Mouse (Mus musculus): Measurements from ENCODE around the gene Fgfr2. TPM values are rescaled to one million over a fixed set of nuclear protein-coding genes. Genes with fewer than 3 reads are reported as not detected.

Gene Fgfr2
- polyA plus RNA-seq, 1 experiment from 2014 or later, result 121 TPM

- no peaks in the 10 kb centered on the region for H3K9me3 ChIP-seq
- H3K4me3 ChIP-seq, result no peak within 1 kb of the TSS
- no peaks in the 10 kb centered on the region for H3K36me3 ChIP-seq
- H3K27ac ChIP-seq, result no peak within 1 kb of the TSS
- peaks cover 93% of the 10 kb centered on the region for H3K27me3 ChIP-seq
- no peak within 1 kb of the TSS for H3K4me2 ChIP-seq (replicated peaks)
- WGBS, result 6% methylated on average over 3 of the region's 3 CpGs
- no peak within 1 kb of the TSS for H3K9ac ChIP-seq
- 0 out of 2 replicates have a peak, but pooled peaks cover 6% of the 10 kb centered on the region for H3K4me1 ChIP-seq
- no peak for ATAC-seq (ENCODE audit: insufficient number of reproducible peaks, insufficient read depth, low FRiP score, low TSS enrichment)
Observed at GRCm38 (mm10) chr7:131548473-131548872, 1574.7 kb downstream of the Fgfr2 start, which contains the start of gene Hmx2. Gene Hmx2 (plus strand): TSS chr7:131548773.

GRCm38 (mm10) chr7:131547481-131547880 is 1575.7 kb downstream of the Fgfr2 start:
- H3K27me3 ChIP-seq, result peaks cover 93% of the 10 kb centered on the region
- no peak for ATAC-seq (ENCODE audit: insufficient number of reproducible peaks, insufficient read depth, low FRiP score, low TSS enrichment)
- H3K4me1 ChIP-seq, result peaks cover 13% of the 10 kb centered on the region
- no peak overlapping the region for H3K4me2 ChIP-seq (replicated peaks)
- H3K9me3 ChIP-seq, result no peaks in the 10 kb centered on the region
- H3K4me3 ChIP-seq, result no peak overlapping the region
- H3K9ac ChIP-seq, result no peak overlapping the region
- H3K27ac ChIP-seq, result no peak overlapping the region
- 2% methylated on average over 5 of the region's 5 CpGs for WGBS
- H3K36me3 ChIP-seq, result no peaks in the 10 kb centered on the region

- Histone ChIP-seq H3K4me1 (peaks cover 21% of the 10 kb centered on the region), H3K9me3 (no peaks in the 10 kb centered on the region), H3K27me3 (peaks cover 93% of the 10 kb centered on the region), H3K36me3 (no peaks in the 10 kb centered on the region), H3K4me2 (replicated peaks) (no peak overlapping the region), H3K4me3 (no peak overlapping the region), H3K27ac (no peak overlapping the region), H3K9ac (no peak overlapping the region)
- no peak for ATAC-seq (ENCODE audit: insufficient number of reproducible peaks, insufficient read depth, low FRiP score, low TSS enrichment)
- WGBS, result 5% methylated on average over 2 of the region's 2 CpGs
Observed at GRCm38 (mm10) chr7:131546423-131546822, 1576.7 kb downstream of the Fgfr2 start.

- peaks cover 93% of the 10 kb centered on the region for H3K27me3 ChIP-seq
- no peak overlapping the region for H3K4me3 ChIP-seq
- no peak for ATAC-seq (ENCODE audit: insufficient number of reproducible peaks, insufficient read depth, low FRiP score, low TSS enrichment)
- H3K4me1 ChIP-seq, result peaks cover 21% of the 10 kb centered on the region
- H3K4me2 ChIP-seq (replicated peaks), result no peak overlapping the region
- no peaks in the 10 kb centered on the region for H3K9me3 ChIP-seq
- H3K36me3 ChIP-seq, result no peaks in the 10 kb centered on the region
- H3K9ac ChIP-seq, result no peak overlapping the region
- H3K27ac ChIP-seq, result no peak overlapping the region
- under 1% methylated on average over 13 of the region's 13 CpGs for WGBS
Observed at GRCm38 (mm10) chr7:131545701-131546385, 1577.3 kb downstream of the Fgfr2 start.

GRCm38 (mm10) chr7:131544871-131545270 is 1578.3 kb downstream of the Fgfr2 start:
- Histone ChIP-seq H3K4me1 (peaks cover 21% of the 10 kb centered on the region), H3K4me3 (no peak overlapping the region), H3K9me3 (no peaks in the 10 kb centered on the region), H3K9ac (no peak overlapping the region), H3K36me3 (no peaks in the 10 kb centered on the region), H3K4me2 (replicated peaks) (no peak overlapping the region), H3K27me3 (peaks cover 91% of the 10 kb centered on the region), H3K27ac (no peak overlapping the region)
- ATAC-seq (ENCODE audit: insufficient number of reproducible peaks, insufficient read depth, low FRiP score, low TSS enrichment), result no peak
- WGBS, result under 1% methylated on average over 5 of the region's 5 CpGs

GRCm38 (mm10) chr7:131543623-131544481 is 1579.3 kb downstream of the Fgfr2 start:
- Histone ChIP-seq H3K4me1 (peaks cover 21% of the 10 kb centered on the region), H3K4me2 (replicated peaks) (peak overlapping the region; percentile 23), H3K9me3 (no peaks in the 10 kb centered on the region), H3K9ac (no peak overlapping the region), H3K4me3 (peak overlapping the region; percentile 18), H3K36me3 (no peaks in the 10 kb centered on the region), H3K27me3 (peaks cover 91% of the 10 kb centered on the region), H3K27ac (no peak overlapping the region)
- under 1% methylated on average over 75 of the region's 75 CpGs for WGBS
- ATAC-seq (ENCODE audit: insufficient number of reproducible peaks, insufficient read depth, low FRiP score, low TSS enrichment), result no peak

- 1% methylated on average over 64 of the region's 71 CpGs for WGBS
- ATAC-seq (ENCODE audit: insufficient number of reproducible peaks, insufficient read depth, low FRiP score, low TSS enrichment), result no peak
- Histone ChIP-seq H3K27me3 (peaks cover 90% of the 10 kb centered on the region), H3K9me3 (no peaks in the 10 kb centered on the region), H3K9ac (no peak overlapping the region), H3K27ac (no peak overlapping the region), H3K4me1 (peaks cover 21% of the 10 kb centered on the region), H3K4me2 (replicated peaks) (peak overlapping the region; percentile 62), H3K36me3 (no peaks in the 10 kb centered on the region), H3K4me3 (peak overlapping the region; percentile 34)
Observed at GRCm38 (mm10) chr7:131542872-131543622, 1580.1 kb downstream of the Fgfr2 start.

- Histone ChIP-seq H3K4me2 (replicated peaks) (peak within 1 kb of the TSS; percentile 62), H3K27me3 (peaks cover 84% of the 10 kb centered on the region), H3K4me1 (peaks cover 21% of the 10 kb centered on the region), H3K9me3 (no peaks in the 10 kb centered on the region), H3K4me3 (peak within 1 kb of the TSS; percentile 34), H3K36me3 (no peaks in the 10 kb centered on the region), H3K27ac (no peak within 1 kb of the TSS), H3K9ac (peak within 1 kb of the TSS; percentile 24; the same call in 1 of the 2 replicates)
- under 1% methylated on average over 60 of the region's 65 CpGs for WGBS
- ATAC-seq (ENCODE audit: insufficient number of reproducible peaks, insufficient read depth, low FRiP score, low TSS enrichment), result no peak
Observed at GRCm38 (mm10) chr7:131542115-131542871, 1580.9 kb downstream of the Fgfr2 start, which contains the start of gene Hmx3. Gene Hmx3 (plus strand): TSS chr7:131542867.

- no peaks in the 10 kb centered on the region for H3K36me3 ChIP-seq
- 2% methylated on average over 41 of the region's 41 CpGs for WGBS
- 0 out of 2 replicates have a peak overlapping the region, but pooled peaks have one; percentile 24 for H3K9ac ChIP-seq
- peaks cover 21% of the 10 kb centered on the region for H3K4me1 ChIP-seq
- peak overlapping the region; percentile 34 for H3K4me3 ChIP-seq
- no peak for ATAC-seq (ENCODE audit: insufficient number of reproducible peaks, insufficient read depth, low FRiP score, low TSS enrichment)
- H3K27ac ChIP-seq, result no peak overlapping the region
- peak overlapping the region; percentile 62 for H3K4me2 ChIP-seq (replicated peaks)
- peaks cover 79% of the 10 kb centered on the region for H3K27me3 ChIP-seq
- H3K9me3 ChIP-seq, result no peaks in the 10 kb centered on the region
Observed at GRCm38 (mm10) chr7:131541184-131542114, 1581.7 kb downstream of the Fgfr2 start.

GRCm38 (mm10) chr7:131539979-131540378 is 1583.2 kb downstream of the Fgfr2 start:
- H3K4me1 ChIP-seq, result peaks cover 21% of the 10 kb centered on the region
- H3K4me2 ChIP-seq (replicated peaks), result no peak overlapping the region
- H3K27me3 ChIP-seq, result peaks cover 68% of the 10 kb centered on the region
- H3K9me3 ChIP-seq, result no peaks in the 10 kb centered on the region
- under 1% methylated on average over 7 of the region's 7 CpGs for WGBS
- H3K4me3 ChIP-seq, result no peak overlapping the region
- H3K36me3 ChIP-seq, result no peaks in the 10 kb centered on the region
- no peak for ATAC-seq (ENCODE audit: insufficient number of reproducible peaks, insufficient read depth, low FRiP score, low TSS enrichment)
- H3K9ac ChIP-seq, result no peak overlapping the region
- no peak overlapping the region for H3K27ac ChIP-seq

All from embryonic facial prominence, embryonic 12.5 days (tissue).